Mouse (Mus musculus) erythroid progenitor cell, adult 5-6 weeks (primary cell): ENCODE data around the gene Tubb3. TPM values are rescaled to one million over a fixed set of nuclear protein-coding genes. Genes with fewer than 3 reads are reported as not detected.
"Not testable (repeated sequence)": the region's sequence is repeated elsewhere in the genome, so short reads cannot be mapped to it uniquely, and the experiment has no call there.

ENCODE experiments used
- ATAC-seq: replicated peaks from 2 replicates; pipeline ENCODE4 v1.8.0; 2016; ENCODE audit warnings: moderate number of reproducible peaks, mild to moderate bottlenecking, moderate TSS enrichment, inconsistent platforms; ENCODE audit not compliant: poor library complexity, low FRiP score, severe bottlenecking
- total RNA-seq, 2 experiments: library from RNA; stranded (forward) in 1 of 2; stranded (reverse) in 1 of 2; fragments of 150-400 nt in 1 of 2; fragments of 186-747, 209-891 nt in 1 of 2; gene quantifications; 2 replicates each; pipeline versions ENCODE4 v1.2.3 to v1.2.4; 2015 to 2017; ENCODE audit warnings: low replicate concordance in 2 of 2

The Tubb3 gene
- total RNA-seq, 2 experiments from 2014 or later = not detected

GRCm38 (mm10) chr8:123428939-123429721 lies 17.9 kb downstream of the Tubb3 start:
- ATAC-seq = no peak

GRCm38 (mm10) chr8:123429722-123430013 lies 18.4 kb downstream of the Tubb3 start:
- ATAC-seq = not testable (repeated sequence)

GRCm38 (mm10) chr8:123430936-123431335 lies 19.7 kb downstream of the Tubb3 start:
- ATAC-seq = not testable (repeated sequence)

GRCm38 (mm10) chr8:123431616-123432365 lies 20.6 kb downstream of the Tubb3 start:
- ATAC-seq = no peak

GRCm38 (mm10) chr8:123432381-123432780 lies 21.2 kb downstream of the Tubb3 start:
- no peak for ATAC-seq

- ATAC-seq = not testable (repeated sequence)
Measured at GRCm38 (mm10) chr8:123433241-123433974, 22.2 kb downstream of the Tubb3 start.

GRCm38 (mm10) chr8:123441788-123442187 lies 30.6 kb downstream of the Tubb3 start:
- ATAC-seq = no peak

GRCm38 (mm10) chr8:123442351-123442750 lies 31.1 kb downstream of the Tubb3 start:
- ATAC-seq = no peak

GRCm38 (mm10) chr8:123442871-123443575 lies 31.8 kb downstream of the Tubb3 start:
- peak; percentile 98 for ATAC-seq

GRCm38 (mm10) chr8:123443576-123443921 lies 32.3 kb downstream of the Tubb3 start:
- no peak; the same call in 1 of the 2 replicates for ATAC-seq

- ATAC-seq = no peak
Measured at GRCm38 (mm10) chr8:123444131-123444530, 32.9 kb downstream of the Tubb3 start.

- no peak for ATAC-seq
Measured at GRCm38 (mm10) chr8:123445981-123446380, 34.8 kb downstream of the Tubb3 start.

GRCm38 (mm10) chr8:123446799-123447198 lies 35.6 kb downstream of the Tubb3 start:
- ATAC-seq = no peak

- no peak for ATAC-seq
Measured at GRCm38 (mm10) chr8:123450783-123451182, 39.6 kb downstream of the Tubb3 start.

- not testable (repeated sequence) for ATAC-seq
Measured at GRCm38 (mm10) chr8:123451747-123452146, 40.5 kb downstream of the Tubb3 start.

- ATAC-seq = peak; percentile 54; the same call in 1 of the 2 replicates
Measured at GRCm38 (mm10) chr8:123452149-123452548, 40.9 kb downstream of the Tubb3 start.

GRCm38 (mm10) chr8:123453291-123453690 lies 42.1 kb downstream of the Tubb3 start:
- ATAC-seq = peak; percentile 50

GRCm38 (mm10) chr8:123453951-123454350 lies 42.7 kb downstream of the Tubb3 start:
- no peak for ATAC-seq

- ATAC-seq = no peak
Measured at GRCm38 (mm10) chr8:123454559-123454958, 43.3 kb downstream of the Tubb3 start.

- no peak for ATAC-seq
Measured at GRCm38 (mm10) chr8:123463651-123464050, 52.4 kb downstream of the Tubb3 start.
